Mouse (Mus musculus) WW6 (cell line): Measurements from ENCODE around the gene Thsd4.
"Not testable (repeated sequence)": the region's sequence is repeated elsewhere in the genome, so short reads cannot be mapped to it uniquely, and the experiment has no call there.

ENCODE experiments used
- DNase-seq: peaks from one replicate; pipeline ENCODE4 v3.0.0-alpha.2; 2013; ENCODE audit warnings: low read depth, low spot score

The Thsd4 gene

DNA sequence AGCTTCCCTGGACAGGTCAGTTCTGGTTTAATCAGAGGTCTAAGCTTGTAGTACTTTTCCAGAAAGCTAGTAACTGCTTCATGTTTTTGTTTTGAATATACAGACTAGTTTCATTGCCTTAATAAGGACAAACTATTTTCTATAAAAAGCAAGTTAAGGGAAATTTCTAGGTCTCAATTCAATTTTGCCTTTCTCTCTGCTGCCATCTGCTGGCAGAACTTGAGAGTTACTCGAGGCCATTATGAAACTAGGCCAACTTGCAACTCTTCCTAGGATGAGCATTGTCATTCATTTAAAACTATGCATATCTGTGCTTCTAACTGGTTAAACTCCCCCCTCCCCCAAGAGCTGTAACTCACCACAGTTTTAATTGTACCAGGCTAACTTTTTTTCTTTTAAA is 532.0 kb downstream of the Thsd4 start:
- DNase-seq = no peak

DNA sequence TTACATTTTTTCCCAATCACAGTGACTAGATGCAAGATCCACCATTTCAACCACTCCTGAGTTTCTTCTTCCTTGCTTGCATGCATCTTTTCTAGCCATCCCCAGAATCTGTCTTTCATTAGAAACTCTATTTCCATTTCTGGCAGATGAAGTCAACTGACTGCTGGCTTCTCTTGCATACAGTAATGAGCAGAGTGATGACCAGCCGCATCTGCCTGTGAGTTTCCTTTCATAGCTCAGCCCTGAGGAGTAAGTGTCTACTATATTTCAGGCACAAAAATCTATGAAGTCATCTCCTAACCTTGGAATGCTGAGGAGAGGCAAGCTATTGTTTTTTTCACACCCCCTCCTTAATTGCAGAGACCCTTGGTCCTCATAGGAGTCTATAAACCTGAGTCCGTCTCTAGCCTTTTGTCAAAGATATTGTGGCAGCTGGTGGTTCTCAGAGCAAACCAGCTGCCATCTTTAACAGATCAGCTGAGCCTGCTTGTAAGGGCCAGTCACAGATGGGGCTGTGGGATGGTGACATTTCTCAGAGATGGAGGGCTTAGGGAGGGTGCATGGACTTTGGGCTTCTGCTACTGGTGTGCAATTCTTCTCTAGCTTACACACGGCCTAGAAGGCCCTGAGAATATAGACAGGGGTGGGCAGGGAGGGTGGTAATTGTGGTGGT is 535.8 kb downstream of the Thsd4 start:
- DNase-seq = no peak

DNA sequence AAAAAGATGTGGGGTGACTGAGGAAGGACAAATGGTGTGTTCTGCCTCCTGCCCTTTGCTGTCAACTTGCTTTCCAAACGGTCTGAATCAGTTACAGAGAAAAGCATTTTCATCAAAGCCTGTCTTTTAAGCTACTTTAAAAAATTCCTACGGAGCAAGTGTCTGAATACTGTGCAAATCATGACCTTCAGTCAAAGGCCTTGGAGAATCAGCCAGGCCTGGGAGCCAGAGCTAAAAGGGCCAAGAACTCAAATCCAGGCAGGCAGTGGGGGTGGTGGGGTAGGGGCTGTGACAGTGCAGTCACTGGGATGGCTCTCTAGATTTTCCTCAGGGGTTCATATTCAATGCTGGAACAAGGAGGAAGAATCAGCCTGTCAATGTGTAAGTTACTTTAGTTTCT is 540.7 kb downstream of the Thsd4 start:
- DNase-seq = no peak

DNA sequence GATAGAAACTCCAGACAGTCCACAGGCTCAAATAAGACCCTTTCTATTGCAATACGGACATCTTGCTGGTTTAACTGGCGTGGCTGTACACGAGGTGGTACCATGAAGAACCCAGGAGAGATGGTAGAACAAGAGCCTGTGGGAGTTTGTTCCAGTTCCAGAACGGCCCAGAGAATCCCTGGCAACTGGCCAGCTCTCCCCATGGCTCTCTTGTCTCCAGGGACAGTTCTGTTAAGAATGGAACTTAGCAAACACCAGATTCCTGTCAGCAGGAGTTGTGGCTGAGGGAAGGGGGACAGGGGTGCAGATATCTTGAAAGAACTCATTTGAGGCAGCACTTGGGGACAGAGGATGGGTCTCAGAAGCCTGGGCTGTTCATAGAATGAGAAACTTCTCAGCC is 550.6 kb downstream of the Thsd4 start:
- DNase-seq = no peak

DNA sequence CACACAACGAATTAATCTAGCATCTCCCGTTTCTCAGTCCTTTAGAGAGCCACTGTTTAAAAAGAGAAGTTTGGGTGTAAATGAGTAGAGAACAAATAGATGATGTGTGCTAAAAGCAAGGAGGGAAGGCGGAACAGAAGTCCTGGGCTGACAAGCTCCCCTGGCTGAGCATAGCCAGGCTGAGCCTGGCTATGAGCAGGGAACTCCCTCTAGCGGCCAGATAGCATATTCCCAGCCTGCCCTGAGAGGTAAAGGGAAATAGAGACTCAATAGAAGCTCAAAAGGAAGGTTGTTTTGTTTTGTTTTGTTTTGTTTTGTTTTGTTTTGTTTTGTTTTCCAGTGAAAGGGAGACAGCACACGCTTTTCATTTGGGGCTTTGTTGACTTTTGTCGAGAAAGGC is 552.5 kb downstream of the Thsd4 start:
- no peak for DNase-seq

GRCm38 (mm10) chr9:59965046-59965445 is 556.8 kb downstream of the Thsd4 start:
- no peak for DNase-seq

GRCm38 (mm10) chr9:59964367-59964766 is 557.5 kb downstream of the Thsd4 start:
- DNase-seq = no peak

- DNase-seq = no peak
These were observed 560.5 kb downstream of the Thsd4 start for GRCm38 (mm10) chr9:59961201-59961955.

DNA sequence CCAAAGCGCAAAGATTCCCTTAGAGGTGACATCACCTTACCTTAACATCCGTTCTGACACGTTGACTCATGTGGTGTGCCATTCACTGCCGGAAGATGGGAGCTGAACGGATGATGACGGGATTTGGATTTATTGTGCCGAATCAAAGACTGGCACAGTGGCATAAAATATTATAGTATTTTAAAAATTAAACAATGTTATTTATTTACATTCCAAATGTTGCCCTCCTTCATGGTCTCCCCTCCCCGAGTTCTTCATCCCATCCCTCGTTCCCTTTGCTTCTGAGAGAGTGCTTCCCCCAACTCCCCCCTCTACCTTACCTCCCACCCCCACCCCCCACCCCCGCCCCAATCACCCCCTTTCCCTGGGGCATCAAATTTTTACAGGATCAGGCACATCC is 561.3 kb downstream of the Thsd4 start, which contains the start of gene Nr2e3:
TSS of gene Nr2e3 (minus strand) at position 101 of the 400 bp plus-strand sequence.
- DNase-seq = no peak

DNA sequence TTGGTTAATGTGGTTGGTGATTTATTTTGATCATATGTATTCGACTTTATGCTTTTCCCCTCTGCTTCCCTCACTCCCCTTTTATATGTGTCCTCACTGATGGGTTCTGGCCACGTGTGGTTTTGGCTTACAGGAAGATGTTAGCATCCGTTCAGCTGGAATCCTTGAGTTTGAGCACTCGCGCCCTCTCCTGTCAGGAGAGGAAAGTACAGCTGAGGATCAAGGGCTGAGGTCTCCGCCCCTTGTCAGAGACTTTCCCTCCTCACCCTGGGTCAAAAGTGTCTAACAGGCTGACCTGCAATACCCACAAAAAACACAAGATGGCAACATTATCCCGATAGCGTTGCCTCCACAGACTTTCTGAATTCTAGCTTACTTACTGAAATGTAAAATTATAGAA is 562.6 kb downstream of the Thsd4 start:
- peak; percentile 86 for DNase-seq

DNA sequence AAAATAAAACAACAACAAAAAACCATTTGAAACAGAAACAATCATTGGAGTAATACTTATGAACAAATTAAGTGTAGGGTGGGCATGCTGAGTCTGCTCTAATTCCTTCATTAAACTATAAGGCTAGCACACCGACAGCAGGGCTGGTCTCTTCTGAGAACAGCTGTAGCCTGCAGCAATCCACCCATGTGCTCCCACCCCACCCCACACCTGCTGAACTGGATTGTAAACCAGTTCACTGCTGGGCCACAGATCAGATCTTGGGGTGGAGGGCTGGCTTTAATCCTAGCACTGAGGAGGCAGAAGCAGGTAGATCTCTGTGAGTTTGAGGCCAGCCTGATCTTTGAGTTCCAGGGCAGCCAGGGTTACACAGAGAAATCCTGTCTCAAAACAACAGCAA is 563.7 kb downstream of the Thsd4 start:
- not testable (repeated sequence) for DNase-seq

- no peak for DNase-seq
These were observed 565.4 kb downstream of the Thsd4 start for GRCm38 (mm10) chr9:59956496-59956895.

DNA sequence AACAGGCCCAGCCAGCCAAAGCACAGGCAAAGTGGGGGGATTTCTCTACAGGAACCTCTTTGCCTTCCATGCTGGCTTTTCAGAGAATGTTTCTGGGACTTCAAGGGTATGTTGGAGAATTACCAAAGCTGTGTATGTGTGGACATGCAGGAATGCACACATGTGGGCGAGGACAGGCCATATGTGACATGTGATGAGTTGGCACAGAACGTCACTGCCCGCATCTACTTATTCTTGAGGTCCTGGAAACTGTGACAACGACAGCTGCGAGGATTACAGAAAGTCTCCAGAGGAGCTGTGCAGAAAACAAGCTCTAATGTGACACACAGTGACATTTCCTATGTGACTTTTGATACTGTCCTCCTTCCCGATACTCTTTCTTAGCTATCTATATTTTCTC is 566.2 kb downstream of the Thsd4 start:
- no peak for DNase-seq

GRCm38 (mm10) chr9:59955199-59955598 is 566.6 kb downstream of the Thsd4 start:
- no peak for DNase-seq

GRCm38 (mm10) chr9:59953556-59953955 is 568.3 kb downstream of the Thsd4 start:
- no peak for DNase-seq

GRCm38 (mm10) chr9:59952515-59953070 is 569.3 kb downstream of the Thsd4 start:
- DNase-seq = no peak

DNA sequence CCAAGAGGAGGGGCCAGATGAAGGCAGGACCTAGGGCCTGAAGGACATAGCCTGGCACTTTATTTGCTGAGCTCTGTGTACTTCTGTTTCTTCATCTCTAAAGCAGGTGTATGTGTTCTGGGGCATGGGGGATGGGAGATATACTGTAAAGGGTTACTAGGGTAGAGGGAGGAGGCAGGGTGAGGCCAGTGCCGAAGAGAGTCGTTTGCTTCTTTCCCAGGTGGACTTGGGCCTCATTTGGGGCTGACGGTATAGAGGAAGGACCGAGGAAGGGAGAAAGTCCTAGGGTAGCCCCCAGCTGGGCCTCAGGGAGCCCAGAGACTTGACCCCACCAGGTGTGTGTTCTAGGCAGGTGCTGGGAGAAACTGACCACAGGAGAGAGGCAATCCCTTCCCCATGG is 569.9 kb downstream of the Thsd4 start:
- no peak for DNase-seq

DNA sequence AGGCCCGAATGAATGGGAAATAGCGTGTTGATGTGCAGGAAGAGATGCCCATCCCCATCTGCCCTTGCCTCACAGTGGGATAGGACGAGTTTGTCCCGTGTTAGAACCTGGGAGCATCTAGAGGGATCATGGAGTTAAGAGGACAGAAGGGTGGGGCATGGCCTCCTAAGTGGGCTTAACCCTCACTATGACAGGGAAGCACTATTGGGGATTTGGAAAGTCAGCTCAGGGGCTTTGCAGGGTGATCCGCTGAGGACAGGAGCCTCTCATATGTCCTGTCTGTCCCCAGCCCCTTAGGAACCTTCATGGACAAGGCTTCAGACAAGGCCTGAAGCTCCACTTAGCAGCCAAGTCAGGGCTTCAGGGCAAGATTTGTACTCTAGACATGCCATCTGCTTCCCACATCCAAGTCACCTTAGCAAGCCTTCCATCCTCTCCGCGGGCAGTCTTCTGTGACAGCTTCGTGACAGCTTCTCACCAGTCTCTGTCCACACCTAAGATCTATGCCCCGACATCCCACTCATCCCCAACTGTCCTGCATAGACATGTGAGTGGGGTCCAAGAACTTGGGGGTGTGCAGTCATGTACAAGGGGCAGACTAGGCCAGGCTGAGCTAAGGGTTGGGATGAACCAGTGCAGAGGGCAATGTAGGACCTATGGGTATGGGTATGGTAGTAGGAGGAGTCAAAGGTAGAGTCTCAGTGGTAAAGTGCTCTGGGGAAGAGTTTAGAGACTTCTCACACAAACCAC is 570.7 kb downstream of the Thsd4 start:
- DNase-seq = no peak

DNA sequence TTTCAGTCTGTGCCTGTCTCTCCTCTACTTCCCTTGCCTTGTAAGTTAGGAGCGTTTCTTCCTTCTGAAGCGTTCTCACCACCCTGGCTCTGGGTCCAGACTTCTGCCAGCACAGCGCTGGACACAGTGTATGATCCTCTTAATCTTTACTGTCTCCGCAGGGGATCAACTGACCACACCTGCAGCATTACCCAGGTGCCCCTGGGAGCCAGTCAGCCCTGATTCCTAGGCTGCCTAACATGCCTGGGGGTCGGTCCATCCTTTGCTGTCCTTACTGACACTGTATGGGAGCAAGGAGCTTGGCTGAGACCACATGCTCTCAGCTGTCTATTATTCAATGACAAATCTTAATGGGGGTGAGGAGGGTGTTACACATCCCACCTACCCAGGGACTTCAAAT is 571.9 kb downstream of the Thsd4 start:
- DNase-seq = no peak

- DNase-seq = no peak
These were observed 572.3 kb downstream of the Thsd4 start for GRCm38 (mm10) chr9:59949511-59949910.

DNA sequence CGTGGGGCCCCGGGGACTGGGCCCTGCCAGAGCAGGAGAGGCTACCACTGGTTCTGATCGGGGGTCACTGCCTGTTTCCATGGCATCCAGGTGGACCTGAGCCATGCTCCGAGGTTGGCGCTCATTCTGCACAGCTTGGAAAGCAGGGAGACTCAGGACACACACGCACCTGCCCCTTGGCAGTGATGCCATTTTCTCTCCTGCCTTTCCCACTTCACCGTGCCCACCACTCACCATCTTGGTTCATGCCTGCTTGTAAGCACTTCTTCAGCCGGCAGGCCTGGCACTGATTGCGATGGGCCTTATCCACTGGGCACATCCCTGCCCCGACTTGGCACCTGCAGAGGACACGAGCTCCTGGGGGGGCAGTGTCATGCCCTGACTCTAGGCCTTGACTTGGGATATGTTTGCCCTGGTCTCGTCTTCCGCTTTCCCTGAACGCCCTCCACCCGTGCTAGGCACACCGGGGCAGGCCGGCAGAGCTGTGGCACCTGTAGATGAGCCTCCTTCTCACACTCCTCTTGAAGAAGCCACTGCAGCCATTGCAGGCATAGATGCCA is 573.1 kb downstream of the Thsd4 start:
- no peak for DNase-seq

DNA sequence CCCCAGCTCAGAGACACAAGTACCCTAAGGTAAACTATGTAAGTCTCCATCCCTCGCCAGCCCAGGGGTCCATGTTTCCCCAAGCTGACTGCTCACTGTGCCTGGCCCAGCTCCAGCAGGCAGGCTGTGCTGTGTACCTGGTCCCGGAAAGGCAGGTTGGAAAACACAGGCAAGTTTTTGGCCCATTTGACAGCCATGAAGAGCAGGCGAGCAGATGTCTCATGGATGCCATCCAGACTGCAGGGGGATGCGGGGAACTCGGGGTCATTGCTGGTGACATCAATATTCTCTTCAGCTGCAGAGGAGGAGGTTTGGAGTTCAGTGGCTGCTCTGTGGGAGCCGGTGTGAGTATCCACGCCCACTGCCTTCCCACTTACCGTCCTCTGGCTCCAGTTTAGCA is 573.6 kb downstream of the Thsd4 start:
- DNase-seq = no peak
